Mouse (Mus musculus): ENCODE measurements at regions not wholly inside any gene's neighbourhood (a gene's known extent, or its start where the extent isn't known, plus 50 kb on each side); places are given as distances from the start of the nearest gene placed in this dataset.

DNA sequence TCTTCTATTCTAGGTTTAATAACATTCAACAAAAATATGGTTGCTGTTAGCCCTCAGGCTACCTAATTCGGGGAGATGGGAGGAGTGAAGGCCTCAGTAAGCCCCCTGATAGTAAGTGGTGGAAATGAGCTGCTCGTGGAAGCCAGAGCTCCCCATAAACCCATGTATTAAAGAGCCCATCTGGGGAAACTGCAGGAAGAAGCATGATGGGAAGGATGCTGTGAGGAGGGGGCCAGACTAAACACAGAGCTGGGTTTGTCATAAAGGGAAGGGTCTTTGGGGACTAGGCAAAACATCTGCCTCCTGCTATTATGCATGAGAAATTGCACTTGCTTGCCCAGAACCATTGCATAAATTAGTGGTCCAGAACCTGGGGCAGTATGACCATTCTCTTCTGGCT, 369.3 kb downstream of the Tns1 start:
- no peaks in the 10 kb centered on the region for H3K27me3 ChIP-seq (ENCODE audit: control insufficient read depth, insufficient read depth, low read depth, low read length)
- no peak overlapping the region for H3K27ac ChIP-seq (ENCODE audit: low read length)
- no peak overlapping the region for H3K9ac ChIP-seq (ENCODE audit: low read depth, low read length)
- no peak for ATAC-seq
- H3K4me1 ChIP-seq (ENCODE audit: control insufficient read depth, insufficient read depth, low read length), result no peaks in the 10 kb centered on the region
- H3K4me3 ChIP-seq (ENCODE audit: low read depth, low read length), result no peak overlapping the region
- H3K36me3 ChIP-seq (ENCODE audit: control insufficient read depth, insufficient read depth, low read length), result no peaks in the 10 kb centered on the region
- WGBS, result 40% methylated on average over 2 of the region's 2 CpGs
- H3K9me3 ChIP-seq (replicated peaks; ENCODE audit: control insufficient read depth, low read length, poor library complexity, severe bottlenecking), result no peaks in the 10 kb centered on the region
- no peak overlapping the region for H3K4me2 ChIP-seq (ENCODE audit: low read length)

- H3K27me3 ChIP-seq (ENCODE audit: control insufficient read depth, insufficient read depth, low read depth, low read length), result no peaks in the 10 kb centered on the region
- H3K9ac ChIP-seq (ENCODE audit: low read depth, low read length), result no peak overlapping the region
- no peaks in the 10 kb centered on the region for H3K4me1 ChIP-seq (ENCODE audit: control insufficient read depth, insufficient read depth, low read length)
- H3K4me2 ChIP-seq (ENCODE audit: low read length), result no peak overlapping the region
- no peak for ATAC-seq
- H3K4me3 ChIP-seq (ENCODE audit: low read depth, low read length), result no peak overlapping the region
- no peak overlapping the region for H3K27ac ChIP-seq (ENCODE audit: low read length)
- no peaks in the 10 kb centered on the region for H3K36me3 ChIP-seq (ENCODE audit: control insufficient read depth, insufficient read depth, low read length)
- 98% methylated on average over 2 of the region's 2 CpGs for WGBS
- no peaks in the 10 kb centered on the region for H3K9me3 ChIP-seq (replicated peaks; ENCODE audit: control insufficient read depth, low read length, poor library complexity, severe bottlenecking)
These were observed 371.1 kb downstream of the Tns1 start for GRCm38 (mm10) chr1:73753157-73753556.

DNA sequence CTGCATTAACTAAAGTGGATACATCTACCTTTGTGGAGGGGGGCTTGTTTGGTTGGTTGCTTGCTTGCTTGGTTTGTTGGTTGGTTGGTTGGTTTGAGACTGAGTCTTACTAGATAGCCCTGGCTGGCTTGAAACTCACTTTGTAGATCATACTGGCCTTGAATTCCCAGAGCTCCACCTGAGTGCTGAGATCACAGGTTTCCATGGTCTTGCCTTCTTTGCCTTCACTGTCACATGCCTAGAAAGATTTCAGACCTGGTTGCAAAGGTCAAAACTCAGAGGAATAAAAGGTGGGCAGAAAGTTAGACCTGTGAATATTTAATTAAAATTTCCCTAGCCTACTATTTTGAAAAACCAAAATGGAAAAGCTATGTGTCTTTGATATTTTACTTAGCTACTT, 375.5 kb downstream of the Tns1 start:
- Histone ChIP-seq H3K9ac (ENCODE audit: low read depth, low read length) (no peak overlapping the region), H3K36me3 (ENCODE audit: control insufficient read depth, insufficient read depth, low read length) (no peaks in the 10 kb centered on the region), H3K27me3 (ENCODE audit: control insufficient read depth, insufficient read depth, low read depth, low read length) (no peaks in the 10 kb centered on the region), H3K4me3 (ENCODE audit: low read depth, low read length) (no peak overlapping the region), H3K27ac (ENCODE audit: low read length) (no peak overlapping the region), H3K4me2 (ENCODE audit: low read length) (no peak overlapping the region), H3K9me3 (replicated peaks; ENCODE audit: control insufficient read depth, low read length, poor library complexity, severe bottlenecking) (no peaks in the 10 kb centered on the region), H3K4me1 (ENCODE audit: control insufficient read depth, insufficient read depth, low read length) (peaks cover 5% of the 10 kb centered on the region)
- ATAC-seq, result no peak

DNA sequence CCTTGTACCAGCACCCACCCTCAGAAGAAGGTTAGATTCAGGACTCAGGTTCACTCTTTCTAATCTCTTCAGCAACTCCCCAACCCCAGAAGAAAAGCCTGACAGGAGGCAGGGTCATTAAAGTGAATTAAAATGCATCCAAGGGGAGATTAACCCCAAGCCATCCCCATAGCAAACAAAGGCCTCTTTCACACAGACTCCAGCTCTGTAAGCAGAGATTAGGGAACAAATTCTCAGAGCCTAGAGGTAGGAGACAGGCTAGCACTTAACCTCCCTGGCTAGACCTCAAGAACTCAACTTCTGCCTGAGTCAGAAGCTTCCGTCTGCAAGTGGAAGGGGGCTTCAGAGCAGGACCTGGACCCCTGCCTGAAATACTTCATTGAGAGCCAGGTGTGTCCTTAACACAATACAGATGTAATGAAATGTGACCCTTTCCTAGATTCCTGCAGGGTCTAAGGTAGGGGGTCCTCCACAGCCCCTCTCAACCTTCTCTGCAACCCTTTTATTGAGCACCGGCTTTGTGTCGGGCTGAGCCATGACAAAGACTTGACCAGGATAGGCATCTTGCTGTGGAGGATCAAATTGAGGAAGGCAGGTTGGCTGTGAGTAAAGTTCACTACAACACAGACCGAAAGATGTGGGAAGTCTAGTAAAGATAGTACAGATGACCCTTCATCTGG, 379.6 kb downstream of the Tns1 start:
- Histone ChIP-seq H3K4me2 (ENCODE audit: low read length) (no peak overlapping the region), H3K27ac (ENCODE audit: low read length) (no peak overlapping the region), H3K36me3 (ENCODE audit: control insufficient read depth, insufficient read depth, low read length) (no peaks in the 10 kb centered on the region), H3K9me3 (replicated peaks; ENCODE audit: control insufficient read depth, low read length, poor library complexity, severe bottlenecking) (no peaks in the 10 kb centered on the region), H3K9ac (ENCODE audit: low read depth, low read length) (no peak overlapping the region), H3K27me3 (ENCODE audit: control insufficient read depth, insufficient read depth, low read depth, low read length) (no peaks in the 10 kb centered on the region), H3K4me3 (ENCODE audit: low read depth, low read length) (no peak overlapping the region), H3K4me1 (ENCODE audit: control insufficient read depth, insufficient read depth, low read length) (peaks cover 8% of the 10 kb centered on the region)
- 28% methylated on average over 4 of the region's 4 CpGs for WGBS
- ATAC-seq, result peak; percentile 48

GRCm38 (mm10) chr1:73743737-73744554, 380.3 kb downstream of the Tns1 start:
- no peak overlapping the region for H3K4me2 ChIP-seq (ENCODE audit: low read length)
- H3K4me1 ChIP-seq (ENCODE audit: control insufficient read depth, insufficient read depth, low read length), result peaks cover 8% of the 10 kb centered on the region
- no peaks in the 10 kb centered on the region for H3K27me3 ChIP-seq (ENCODE audit: control insufficient read depth, insufficient read depth, low read depth, low read length)
- H3K4me3 ChIP-seq (ENCODE audit: low read depth, low read length), result no peak overlapping the region
- H3K9me3 ChIP-seq (replicated peaks; ENCODE audit: control insufficient read depth, low read length, poor library complexity, severe bottlenecking), result no peaks in the 10 kb centered on the region
- 15% methylated on average over 6 of the region's 6 CpGs for WGBS
- 0 out of 2 replicates have a peak overlapping the region, but pooled peaks have one; percentile 10 for H3K9ac ChIP-seq (ENCODE audit: low read depth, low read length)
- no peaks in the 10 kb centered on the region for H3K36me3 ChIP-seq (ENCODE audit: control insufficient read depth, insufficient read depth, low read length)
- H3K27ac ChIP-seq (ENCODE audit: low read length), result peak overlapping the region; percentile 55
- ATAC-seq, result peak; percentile 80

GRCm38 (mm10) chr1:73737083-73737482, 387.2 kb downstream of the Tns1 start:
- no peak for ATAC-seq
- no peak overlapping the region for H3K4me3 ChIP-seq (ENCODE audit: low read depth, low read length)
- no peaks in the 10 kb centered on the region for H3K4me1 ChIP-seq (ENCODE audit: control insufficient read depth, insufficient read depth, low read length)
- H3K9me3 ChIP-seq (replicated peaks; ENCODE audit: control insufficient read depth, low read length, poor library complexity, severe bottlenecking), result no peaks in the 10 kb centered on the region
- H3K4me2 ChIP-seq (ENCODE audit: low read length), result no peak overlapping the region
- no peak overlapping the region for H3K9ac ChIP-seq (ENCODE audit: low read depth, low read length)
- no peaks in the 10 kb centered on the region for H3K36me3 ChIP-seq (ENCODE audit: control insufficient read depth, insufficient read depth, low read length)
- H3K27me3 ChIP-seq (ENCODE audit: control insufficient read depth, insufficient read depth, low read depth, low read length), result no peaks in the 10 kb centered on the region
- H3K27ac ChIP-seq (ENCODE audit: low read length), result no peak overlapping the region

GRCm38 (mm10) chr1:73728377-73728776, 395.9 kb downstream of the Tns1 start:
- 97% methylated on average over 1 of the region's 1 CpGs for WGBS
- Histone ChIP-seq H3K9ac (ENCODE audit: low read depth, low read length) (no peak overlapping the region), H3K27ac (ENCODE audit: low read length) (no peak overlapping the region), H3K4me2 (ENCODE audit: low read length) (no peak overlapping the region), H3K9me3 (replicated peaks; ENCODE audit: control insufficient read depth, low read length, poor library complexity, severe bottlenecking) (no peaks in the 10 kb centered on the region), H3K4me1 (ENCODE audit: control insufficient read depth, insufficient read depth, low read length) (no peaks in the 10 kb centered on the region), H3K36me3 (ENCODE audit: control insufficient read depth, insufficient read depth, low read length) (no peaks in the 10 kb centered on the region), H3K4me3 (ENCODE audit: low read depth, low read length) (no peak overlapping the region), H3K27me3 (ENCODE audit: control insufficient read depth, insufficient read depth, low read depth, low read length) (no peaks in the 10 kb centered on the region)
- ATAC-seq, result no peak

DNA sequence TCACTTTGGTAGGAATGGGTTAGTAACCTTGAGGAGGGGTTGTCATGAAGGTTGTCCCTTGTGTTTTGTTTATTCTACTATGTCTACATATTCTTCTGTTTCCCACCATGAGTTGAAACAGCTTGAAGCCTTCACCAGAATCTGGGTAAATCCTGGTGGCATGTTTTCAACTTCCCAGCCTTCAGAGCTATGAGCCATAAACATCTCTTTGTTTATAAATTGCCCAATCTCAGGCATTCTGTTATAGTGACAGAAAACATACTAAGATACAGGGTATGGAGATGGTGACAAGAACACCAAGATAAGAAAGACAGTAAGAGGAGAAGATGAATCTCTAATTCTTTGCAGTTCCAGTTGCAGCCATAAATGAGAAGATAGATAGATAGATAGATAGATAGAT, 396.5 kb downstream of the Tns1 start:
- no peak overlapping the region for H3K27ac ChIP-seq (ENCODE audit: low read length)
- H3K27me3 ChIP-seq (ENCODE audit: control insufficient read depth, insufficient read depth, low read depth, low read length), result no peaks in the 10 kb centered on the region
- no peak for ATAC-seq
- H3K4me3 ChIP-seq (ENCODE audit: low read depth, low read length), result no peak overlapping the region
- no peaks in the 10 kb centered on the region for H3K4me1 ChIP-seq (ENCODE audit: control insufficient read depth, insufficient read depth, low read length)
- no peak overlapping the region for H3K4me2 ChIP-seq (ENCODE audit: low read length)
- H3K9ac ChIP-seq (ENCODE audit: low read depth, low read length), result no peak overlapping the region
- H3K9me3 ChIP-seq (replicated peaks; ENCODE audit: control insufficient read depth, low read length, poor library complexity, severe bottlenecking), result no peaks in the 10 kb centered on the region
- H3K36me3 ChIP-seq (ENCODE audit: control insufficient read depth, insufficient read depth, low read length), result no peaks in the 10 kb centered on the region

DNA sequence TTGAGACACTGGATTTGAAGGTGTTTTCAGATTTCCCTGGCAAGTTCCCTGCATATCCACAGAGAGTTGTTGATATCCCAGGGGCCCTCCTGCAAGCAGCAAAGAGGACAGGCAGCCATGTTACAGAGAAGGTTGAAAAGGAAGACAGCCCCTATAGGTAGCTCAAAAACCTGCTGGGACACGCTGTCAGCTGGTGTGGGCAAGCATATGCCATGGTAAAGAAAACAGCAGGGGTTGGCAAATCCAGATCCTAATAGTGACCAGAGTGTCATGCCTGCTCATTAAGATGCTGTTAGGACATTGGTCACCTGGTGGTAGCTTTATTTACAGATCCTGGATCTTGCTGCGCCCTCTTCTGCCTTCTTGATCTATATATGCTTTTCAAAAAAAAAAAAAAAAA, 397.6 kb downstream of the Tns1 start:
- no peaks in the 10 kb centered on the region for H3K27me3 ChIP-seq (ENCODE audit: control insufficient read depth, insufficient read depth, low read depth, low read length)
- H3K9me3 ChIP-seq (replicated peaks; ENCODE audit: control insufficient read depth, low read length, poor library complexity, severe bottlenecking), result no peaks in the 10 kb centered on the region
- no peaks in the 10 kb centered on the region for H3K4me1 ChIP-seq (ENCODE audit: control insufficient read depth, insufficient read depth, low read length)
- no peak overlapping the region for H3K4me3 ChIP-seq (ENCODE audit: low read depth, low read length)
- no peak overlapping the region for H3K27ac ChIP-seq (ENCODE audit: low read length)
- WGBS, result 91% methylated on average over 2 of the region's 2 CpGs
- H3K9ac ChIP-seq (ENCODE audit: low read depth, low read length), result no peak overlapping the region
- no peak overlapping the region for H3K4me2 ChIP-seq (ENCODE audit: low read length)
- H3K36me3 ChIP-seq (ENCODE audit: control insufficient read depth, insufficient read depth, low read length), result no peaks in the 10 kb centered on the region
- no peak for ATAC-seq
